Mouse (Mus musculus): Measurements from ENCODE around the gene Auh. TPM values are rescaled to one million over a fixed set of nuclear protein-coding genes. Genes with fewer than 3 reads are reported as not detected.

The Auh gene
- polyA plus RNA-seq (2017; shearing (Covaris generic)), result 32.4 TPM

GRCm38 (mm10) chr13:52929209-52930171 lies at the start of gene Auh:
Auh (minus strand) TSS chr13:52929681.

Other genes with a start within 250 kb of the Auh start
- 2.1 TPM for gene Nfil3, start 51.4 kb upstream of the Auh start, polyA plus RNA-seq (2017; shearing (Covaris generic))

Data from CD4-positive, CD25-positive, alpha-beta regulatory T cell, adult 9 weeks (primary cell).